Mouse (Mus musculus) bone marrow macrophage, adult 2 months (primary cell): Measurements from ENCODE around the gene Vmn2r3. TPM values are rescaled to one million over a fixed set of nuclear protein-coding genes. Genes with fewer than 3 reads are reported as not detected.

ENCODE experiments used
- H3K27ac ChIP-seq: 2 replicates; pipeline ENCODE4 v1.5.1; 2012; ENCODE audit warnings: low read depth, low read length; ENCODE audit not compliant: insufficient read depth
- H3K4me1 ChIP-seq: 2 replicates; pipeline ENCODE4 v1.6.1; 2012; ENCODE audit warnings: low read length; ENCODE audit not compliant: control insufficient read depth, insufficient read depth
- H3K4me3 ChIP-seq: 2 replicates; pipeline ENCODE4 v1.5.1; 2012; ENCODE audit warnings: mild to moderate bottlenecking, low read length, moderate library complexity; ENCODE audit not compliant: insufficient read depth
- CTCF ChIP-seq: IDR thresholded peaks from 2 replicates; pipeline ENCODE4 v1.5.1; 2012; ENCODE audit warnings: low read depth, mild to moderate bottlenecking, low read length, moderate library complexity
- POLR2A ChIP-seq: IDR thresholded peaks from 2 replicates; pipeline ENCODE4 v1.6.1; 2012; ENCODE audit warnings: mild to moderate bottlenecking, low read depth, low read length, borderline replicate concordance
- polyA plus RNA-seq: library from polyadenylated mRNA; stranded (reverse); fragments of >200 nt; gene quantifications from 2 replicates; pipeline ENCODE4 v1.2.4, GENCODE M21; 2012; ENCODE audit not compliant: missing spikeins, insufficient read depth, insufficient read length

The Vmn2r3 gene
- polyA plus RNA-seq, 1 experiment: not detected

DNA sequence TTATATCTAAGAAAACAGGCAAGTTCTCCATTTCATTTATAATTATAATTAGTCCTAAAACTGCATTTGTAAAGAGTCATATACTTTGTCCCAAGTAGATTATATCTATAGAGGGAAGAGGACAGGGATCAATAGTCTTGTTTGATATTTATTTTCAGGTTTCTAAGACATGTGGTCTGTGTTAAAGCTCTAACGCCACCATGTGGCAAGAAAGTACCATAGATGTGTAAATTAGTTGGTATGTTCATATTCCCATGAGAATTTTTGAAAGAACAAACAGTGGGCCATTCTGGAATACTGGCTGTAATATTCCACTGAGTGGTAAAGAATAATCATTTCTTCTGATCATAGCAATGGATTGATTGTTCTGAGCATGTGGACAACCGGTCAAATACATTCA lies 62.3 kb downstream of the Vmn2r3 start:
- Histone ChIP-seq H3K4me3 (no peak overlapping the region), H3K4me1 (no peaks in the 10 kb centered on the region), H3K27ac (no peak overlapping the region)
- TF ChIP-seq CTCF (no peak), POLR2A (no peak)

Other genes with a start within 250 kb of the Vmn2r3 start
- not detected in 2 replicates for gene Vmn2r1, start 208.2 kb downstream of the Vmn2r3 start, polyA plus RNA-seq
- gene Vmn2r2, start 147.8 kb downstream of the Vmn2r3 start, polyA plus RNA-seq: not detected in 2 replicates
- gene Vmn2r4, start 125.7 kb upstream of the Vmn2r3 start, polyA plus RNA-seq: not detected in 2 replicates
- gene Vmn2r5, start 220.1 kb upstream of the Vmn2r3 start, polyA plus RNA-seq: 0.16 TPM in 1 of 2 replicates, not detected in the other